21 mouse cellular contexts compared by ENCODE assay signal in genomic region chr17:15294165-15294585, GRCm38 (mm10).
DNase-seq lines count a peak whose midpoint lies in the region; ATAC-seq and TF ChIP-seq lines count a peak whose summit lies in the region.
"Had no signal": no experiment of that assay in that cellular context is flagged by ENCODE, and none has a peak within 500 bp of the region (broad histone marks: within the 10 kb centered on the region; RNA-seq: fewer than 3 reads in every experiment).

No protein-coding gene starts in this region.

- H3K9me3 ChIP-seq in midbrain, embryonic 12.5 days = no peaks in the 10 kb centered on the region
- no peaks in the 10 kb centered on the region for H3K9me3 ChIP-seq in midbrain, postnatal 0 days (ENCODE audit: low read length)
- H3K9me3 ChIP-seq: embryonic facial prominence, embryonic 13.5 days; limb, embryonic 12.5 days; liver, embryonic 13.5 days; lung, embryonic 15.5 days had no signal

- H3K4me2 ChIP-seq in midbrain, embryonic 12.5 days (replicated peaks) = no peak overlapping the region
- H3K4me2 ChIP-seq in midbrain, postnatal 0 days (ENCODE audit: low read depth, low read length, poor library complexity, severe bottlenecking) = no peak overlapping the region
- H3K4me2 ChIP-seq: embryonic facial prominence, embryonic 13.5 days; limb, embryonic 12.5 days; liver, embryonic 13.5 days; lung, embryonic 15.5 days had no signal

- H3K27me3 ChIP-seq in midbrain, embryonic 12.5 days = no peaks in the 10 kb centered on the region
- H3K27me3 ChIP-seq in midbrain, postnatal 0 days (ENCODE audit: insufficient read depth, low read length) = no peaks in the 10 kb centered on the region
- H3K27me3 ChIP-seq: embryonic facial prominence, embryonic 13.5 days; limb, embryonic 12.5 days; liver, embryonic 13.5 days; lung, embryonic 15.5 days had no signal

- peak; percentile 60 for ATAC-seq in midbrain, embryonic 12.5 days (ENCODE audit: low FRiP score, low read depth)
- ATAC-seq in midbrain, postnatal 0 days (ENCODE audit: low FRiP score) = no peak
- ATAC-seq: intestine, postnatal 0 days had no signal

- no peak for TF ChIP-seq CTCF in midbrain, postnatal 0 days (IDR thresholded peaks at IDR 0.05)

- H3K27ac ChIP-seq in midbrain, embryonic 12.5 days (replicated peaks) = no peak overlapping the region
- no peak overlapping the region for H3K27ac ChIP-seq in midbrain, postnatal 0 days (ENCODE audit: low read depth, low read length)
- H3K27ac ChIP-seq: embryonic facial prominence, embryonic 13.5 days; layer of hippocampus, adult 2 months; limb, embryonic 12.5 days; liver, embryonic 13.5 days; lung, embryonic 15.5 days had no signal

- peaks cover 6% of the 10 kb centered on the region; the same call in 1 of the 2 replicates for H3K4me1 ChIP-seq in midbrain, embryonic 12.5 days
- H3K4me1 ChIP-seq in midbrain, postnatal 0 days (ENCODE audit: insufficient read depth, low read length) = no peaks in the 10 kb centered on the region
- H3K4me1 ChIP-seq: embryonic facial prominence, embryonic 13.5 days; liver, embryonic 13.5 days had no signal

- H3K36me3 ChIP-seq in midbrain, embryonic 12.5 days = no peaks in the 10 kb centered on the region
- no peaks in the 10 kb centered on the region for H3K36me3 ChIP-seq in midbrain, postnatal 0 days (ENCODE audit: insufficient read depth, low read length)
- H3K36me3 ChIP-seq: embryonic facial prominence, embryonic 13.5 days; limb, embryonic 12.5 days; liver, embryonic 13.5 days; lung, embryonic 15.5 days had no signal

- 57% methylated on average over 5 of the region's 5 CpGs for WGBS in midbrain, embryonic 12.5 days
- WGBS in midbrain, postnatal 0 days = 49% methylated on average over 5 of the region's 5 CpGs

- no peak overlapping the region for H3K9ac ChIP-seq in midbrain, embryonic 12.5 days (replicated peaks)
- H3K9ac ChIP-seq in midbrain, postnatal 0 days (replicated peaks; ENCODE audit: low read length, poor library complexity, severe bottlenecking) = no peak overlapping the region
- H3K9ac ChIP-seq: embryonic facial prominence, embryonic 13.5 days; limb, embryonic 12.5 days; liver, embryonic 13.5 days; lung, embryonic 15.5 days had no signal

- DNase-seq in embryo, embryonic 11 days = peak; percentile 16
- DNase-seq in embryo, embryonic 10.5 days (ENCODE audit: low spot score) = no peak
- no peak for DNase-seq in midbrain, postnatal 0 days (ENCODE audit: low spot score)
- peak; percentile 12 for DNase-seq in mesoderm, embryonic 11.5 days (ENCODE audit: low read depth, low spot score)
- DNase-seq in retina, postnatal 1 day = peak; percentile 54
- DNase-seq in adrenal gland, postnatal 10 days = no peak
- no peak for DNase-seq in adrenal gland, adult (ENCODE audit: inconsistent age in 2 of 2, low spot score in 1 of 2)
- DNase-seq: adrenal gland, adult 8-10 months; cerebellum, adult 11-12 months; cerebellum, postnatal 36 days; heart, postnatal 4 days; kidney, postnatal 10 days; liver, embryonic 13.5 days; right cerebral cortex, postnatal 25 days; thymus, postnatal 36 days had no signal

- H3K4me3 ChIP-seq in midbrain, embryonic 12.5 days = no peak overlapping the region
- H3K4me3 ChIP-seq in midbrain, postnatal 0 days (ENCODE audit: low read depth, low read length) = no peak overlapping the region
- H3K4me3 ChIP-seq: embryonic facial prominence, embryonic 13.5 days; layer of hippocampus, adult 2 months; limb, embryonic 12.5 days; liver, embryonic 13.5 days; lung, embryonic 15.5 days had no signal

Comparison
In these comparisons a context has a peak if more than half of its experiments do, and no peak if none do; other contexts are left out.
1. DNase-seq: peak in embryo, embryonic 11 days (single experiment), mesoderm, embryonic 11.5 days (single experiment) and retina, postnatal 1 day (single experiment); none in embryo, embryonic 10.5 days (single experiment), midbrain, postnatal 0 days (single experiment), adrenal gland, postnatal 10 days (single experiment) and adrenal gland, adult (0 of 2).